Mouse (Mus musculus): Measurements from ENCODE around the gene Brd9.
"Not testable (repeated sequence)": the region's sequence is repeated elsewhere in the genome, so short reads cannot be mapped to it uniquely, and the experiment has no call there.

- TF ChIP-seq CTCF (conservative IDR thresholded peaks at IDR 0.05 in 1 of 2, IDR thresholded peaks at IDR 0.05 in 1 of 2; ENCODE audit: low read depth in 2 of 2, low read length in 2 of 2); HCFC1 (IDR thresholded peaks at IDR 0.05; ENCODE audit: low read depth, low read length); POLR2A (IDR thresholded peaks at IDR 0.05; ENCODE audit: low read depth, low read length); SIN3A (IDR thresholded peaks at IDR 0.05; ENCODE audit: low read length); ZNF384 (IDR thresholded peaks at IDR 0.05; ENCODE audit: low read depth, low read length); ELF1 (IDR thresholded peaks at IDR 0.05; ENCODE audit: low read depth, low read length); KAT2A (IDR thresholded peaks at IDR 0.05; ENCODE audit: insufficient replicate concordance, low read length): not testable (repeated sequence)
Observed at GRCm38 (mm10) chr13:74008216-74008615, 70.6 kb downstream of the Brd9 start.

Measured in CH12.LX (cell line).